Mouse (Mus musculus) urinary bladder, postnatal 25 days (tissue): Measurements from ENCODE around the gene Rsph3a.
"Not testable (repeated sequence)": the region's sequence is repeated elsewhere in the genome, so short reads cannot be mapped to it uniquely, and the experiment has no call there.

ENCODE experiments used
- DNase-seq: peaks from one replicate; pipeline ENCODE4 v3.0.0; 2022; ENCODE audit warnings: low spot score

Gene Rsph3a

GRCm38 (mm10) chr17:7928662-7929061 lies 16.8 kb upstream of the Rsph3a start:
- no peak for DNase-seq

- no peak for DNase-seq
Measured at GRCm38 (mm10) chr17:7929279-7929678, 16.1 kb upstream of the Rsph3a start.

GRCm38 (mm10) chr17:7931096-7931990 lies 14.1 kb upstream of the Rsph3a start:
- DNase-seq = no peak

- DNase-seq = not testable (repeated sequence)
Measured at GRCm38 (mm10) chr17:7932121-7932520, 13.3 kb upstream of the Rsph3a start.

GRCm38 (mm10) chr17:7939640-7940039 lies 5.8 kb upstream of the Rsph3a start:
- peak; percentile 28 for DNase-seq

- DNase-seq = not testable (repeated sequence)
Measured at GRCm38 (mm10) chr17:7946053-7946627, 726 bp downstream of the Rsph3a start.

GRCm38 (mm10) chr17:7951333-7951732 lies 5.9 kb downstream of the Rsph3a start:
- DNase-seq = not testable (repeated sequence)

GRCm38 (mm10) chr17:7957242-7957641 lies 11.8 kb downstream of the Rsph3a start:
- DNase-seq = not testable (repeated sequence)

GRCm38 (mm10) chr17:7963333-7963732 lies 17.9 kb downstream of the Rsph3a start:
- not testable (repeated sequence) for DNase-seq

- DNase-seq = not testable (repeated sequence)
Measured at GRCm38 (mm10) chr17:7964398-7964797, 19.0 kb downstream of the Rsph3a start.

GRCm38 (mm10) chr17:7968490-7968889 lies 23.1 kb downstream of the Rsph3a start:
- DNase-seq = not testable (repeated sequence)

- not testable (repeated sequence) for DNase-seq
Measured at GRCm38 (mm10) chr17:7969782-7970181, 24.4 kb downstream of the Rsph3a start.

- DNase-seq = not testable (repeated sequence)
Measured at GRCm38 (mm10) chr17:7983484-7983883, 38.1 kb downstream of the Rsph3a start.

- DNase-seq = peak; percentile 6
Measured at GRCm38 (mm10) chr17:7985597-7985996, 40.2 kb downstream of the Rsph3a start.

- DNase-seq = not testable (repeated sequence)
Measured at GRCm38 (mm10) chr17:7987038-7987437, 41.6 kb downstream of the Rsph3a start.

GRCm38 (mm10) chr17:8003248-8003647 lies 57.8 kb downstream of the Rsph3a start:
- DNase-seq = not testable (repeated sequence)

GRCm38 (mm10) chr17:8006771-8007170 lies 61.4 kb downstream of the Rsph3a start:
- not testable (repeated sequence) for DNase-seq

GRCm38 (mm10) chr17:8009565-8009964 lies 64.2 kb downstream of the Rsph3a start:
- not testable (repeated sequence) for DNase-seq

GRCm38 (mm10) chr17:8013974-8014373 lies 68.6 kb downstream of the Rsph3a start:
- not testable (repeated sequence) for DNase-seq

GRCm38 (mm10) chr17:8022675-8023074 lies 77.3 kb downstream of the Rsph3a start:
- DNase-seq = not testable (repeated sequence)

- DNase-seq = not testable (repeated sequence)
Measured at GRCm38 (mm10) chr17:8027475-8028168, 82.2 kb downstream of the Rsph3a start.
